Mouse (Mus musculus) CD4-positive naive resting alpha-beta T cell, adult 76 days (primary cell): Measurements from ENCODE around the gene Spast. TPM values are rescaled to one million over a fixed set of nuclear protein-coding genes. Genes with fewer than 3 reads are reported as not detected.

ENCODE experiments used
- total RNA-seq: library from RNA; stranded (reverse); gene quantifications from one replicate; pipeline ENCODE4 v1.2.4, GENCODE M21; 2023

Gene Spast
- 28.4 TPM for total RNA-seq

GRCm38 (mm10) chr17:74338937-74339804 is at the start of gene Spast:
Gene Spast, plus strand, starts transcription at chr17:74338987.

GRCm38 (mm10) chr17:74295026-74295970 is 43.5 kb upstream of the Spast start, which contains the start of gene Memo1:
Gene Memo1, minus strand, starts transcription at chr17:74295521.

GRCm38 (mm10) chr17:74323844-74324243 is 14.9 kb upstream of the Spast start, which contains the start of gene Dpy30:
Gene Dpy30, minus strand, starts transcription at chr17:74323944.

DNA sequence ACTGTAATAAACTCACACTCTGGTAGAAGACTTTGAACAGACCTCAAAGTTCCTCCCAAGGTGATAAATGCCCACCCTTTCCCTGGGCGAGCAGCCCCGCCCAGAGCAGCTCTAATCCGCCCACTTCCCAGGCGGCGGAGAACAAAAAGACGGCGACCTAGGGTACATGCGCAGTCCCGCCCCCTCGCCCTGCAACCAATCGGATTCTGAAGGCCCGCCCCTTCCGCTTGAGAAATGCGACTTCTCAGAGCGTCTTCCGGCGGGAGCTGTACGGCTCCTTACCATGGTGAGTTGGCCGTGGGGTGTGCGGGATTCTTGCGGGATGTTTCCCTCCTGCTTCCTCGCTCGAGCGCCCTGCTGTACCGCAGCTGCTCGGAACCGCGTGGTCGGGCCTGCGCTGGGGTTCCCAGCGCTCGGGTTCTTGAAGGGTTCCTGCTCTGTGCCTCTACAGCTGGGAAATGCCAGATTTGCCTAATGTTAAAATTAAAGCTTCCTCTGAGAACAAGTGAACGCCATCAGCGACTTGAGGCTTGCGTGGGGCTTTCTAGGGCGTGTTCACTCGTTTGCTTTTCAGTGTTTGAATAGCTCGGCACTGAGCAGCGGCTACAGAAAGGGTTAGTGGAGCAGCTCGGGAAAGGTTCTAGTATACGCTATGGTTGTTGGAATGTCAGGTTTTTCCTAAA is 56.7 kb downstream of the Spast start, which contains the start of gene Slc30a6:
Slc30a6 (plus strand) TSS at position 226 of the 683 bp plus-strand sequence.

Other genes starting within 250 kb of the Spast start
- 45.6 TPM for gene Memo1, start 43.5 kb upstream of the Spast start, total RNA-seq
- gene Dpy30, start 15.0 kb upstream of the Spast start, total RNA-seq = 46.8 TPM
- gene Slc30a6, start 56.6 kb downstream of the Spast start, total RNA-seq = 18.0 TPM
- gene Nlrc4, start 120.2 kb downstream of the Spast start, total RNA-seq = 2.3 TPM
- 58.2 TPM for gene Yipf4, start 150.5 kb downstream of the Spast start, total RNA-seq
- 337 TPM for gene Birc6, start 189.3 kb downstream of the Spast start, total RNA-seq